Mouse (Mus musculus) CH12.LX (cell line): Measurements from ENCODE around the gene Serpinb1c. TPM values are rescaled to one million over a fixed set of nuclear protein-coding genes. Genes with fewer than 3 reads are reported as not detected.
"Not testable (repeated sequence)": the region's sequence is repeated elsewhere in the genome, so short reads cannot be mapped to it uniquely, and the experiment has no call there.

Source experiments
- DNase-seq: peaks from one replicate; pipeline ENCODE4 v3.0.0-alpha.2; 2013; ENCODE audit errors: extremely low read depth
- H3K27ac ChIP-seq: 2 replicates; pipeline ENCODE4 v1.5.1; 2012; ENCODE audit warnings: low read depth, mild to moderate bottlenecking, control low read depth, moderate library complexity; ENCODE audit not compliant: insufficient read depth
- H3K27me3 ChIP-seq: replicated peaks from 2 replicates; pipeline ENCODE3; 2012; ENCODE audit warnings: inconsistent platforms
- H3K36me3 ChIP-seq, 2 experiments: replicated peaks in 1 of 2; 2 replicates each; pipeline versions ENCODE3 to v1.6.1; 2012; ENCODE audit warnings: inconsistent platforms in 1 of 2, low read length in 1 of 2, mild to moderate bottlenecking in 1 of 2, mixed read lengths in 1 of 2, moderate library complexity in 1 of 2; ENCODE audit not compliant: control insufficient read depth in 1 of 2, insufficient read depth in 1 of 2
- H3K4me1 ChIP-seq, 2 experiments: 2 replicates each; pipeline ENCODE4 v1.6.1; 2012; ENCODE audit warnings: inconsistent platforms in 1 of 2, moderate library complexity in 1 of 2; ENCODE audit not compliant: insufficient read depth in 2 of 2, control insufficient read depth in 1 of 2
- H3K4me2 ChIP-seq: 2 replicates; pipeline ENCODE4 v1.6.1; 2012; ENCODE audit warnings: low read depth, mild to moderate bottlenecking, control low read depth; ENCODE audit not compliant: poor library complexity, insufficient read depth, severe bottlenecking
- H3K4me3 ChIP-seq, 3 experiments: fragments of 150-350 bp in 1 of 3; sonication (generic) in 1 of 3; replicated peaks in 1 of 3; 2 replicates each; pipeline versions ENCODE3 to v1.5.1; 2011 to 2012; ENCODE audit warnings: low read depth in 2 of 3, low read length in 2 of 3, mild to moderate bottlenecking in 2 of 3, moderate library complexity in 2 of 3, control low read depth in 1 of 3, improper control_type of control experiment in 1 of 3, inconsistent platforms in 1 of 3, mixed read lengths in 1 of 3; ENCODE audit not compliant: poor library complexity in 1 of 3
- H3K79me2 ChIP-seq: replicated peaks from 2 replicates; pipeline ENCODE4 v1.6.1; 2012; ENCODE audit warnings: mild to moderate bottlenecking, moderate library complexity; ENCODE audit not compliant: control insufficient read depth, poor library complexity, insufficient read depth, severe bottlenecking; ENCODE audit errors: extremely low read depth
- H3K9ac ChIP-seq: 2 replicates; pipeline ENCODE4 v1.6.1; 2012; ENCODE audit warnings: low read depth, mild to moderate bottlenecking, control low read depth, moderate library complexity; ENCODE audit not compliant: insufficient read depth
- H3K9me3 ChIP-seq: replicated peaks from 2 replicates; pipeline ENCODE3; 2012; ENCODE audit warnings: low read length, inconsistent platforms, mixed read lengths
- CHD1 ChIP-seq: IDR thresholded peaks from 2 replicates; pipeline ENCODE4 v1.6.1; 2012; ENCODE audit warnings: low read depth, low read length, improper control_type of control experiment, inconsistent platforms
- CTCF ChIP-seq, 2 experiments: IDR thresholded peaks in 1 of 2; conservative IDR thresholded peaks in 1 of 2; 2 replicates each; pipeline ENCODE4 v1.5.1; 2011 to 2012; ENCODE audit warnings: low read depth in 2 of 2, low read length in 2 of 2, improper control_type of control experiment in 1 of 2, inconsistent platforms in 1 of 2, mild to moderate bottlenecking in 1 of 2, moderate library complexity in 1 of 2
- ELF1 ChIP-seq: IDR thresholded peaks from 2 replicates; pipeline ENCODE4 v1.6.1; 2014; ENCODE audit warnings: low read depth, mild to moderate bottlenecking, inconsistent platforms, low read length, improper control_type of control experiment
- ETS1 ChIP-seq: conservative IDR thresholded peaks from 2 replicates; pipeline ENCODE4 v1.6.1; 2012; ENCODE audit warnings: low read depth, mild to moderate bottlenecking, inconsistent platforms, low read length, improper control_type of control experiment, moderate library complexity
- HCFC1 ChIP-seq: IDR thresholded peaks from 2 replicates; pipeline ENCODE4 v1.6.1; 2012; ENCODE audit warnings: low read depth, mild to moderate bottlenecking, inconsistent platforms, low read length, improper control_type of control experiment
- IRF4 ChIP-seq: IDR thresholded peaks from 2 replicates; pipeline ENCODE4 v1.6.1; 2014; ENCODE audit warnings: low read depth, mild to moderate bottlenecking, inconsistent platforms, low read length, improper control_type of control experiment
- KAT2A ChIP-seq: IDR thresholded peaks from 2 replicates; pipeline ENCODE4 v1.6.1; 2012; ENCODE audit warnings: low read length, improper control_type of control experiment, inconsistent platforms; ENCODE audit not compliant: insufficient replicate concordance
- MAFK ChIP-seq: IDR thresholded peaks from 2 replicates; pipeline ENCODE4 v1.6.1; 2011; ENCODE audit warnings: low read length, improper control_type of control experiment; ENCODE audit not compliant: insufficient replicate concordance
- MAX ChIP-seq: IDR thresholded peaks from 2 replicates; pipeline ENCODE4 v1.6.1; 2011; ENCODE audit warnings: low read length, improper control_type of control experiment
- MXI1 ChIP-seq: IDR thresholded peaks from 2 replicates; pipeline ENCODE4 v1.6.1; 2011; ENCODE audit warnings: mild to moderate bottlenecking, low read depth, low read length, improper control_type of control experiment
- NELFE ChIP-seq: IDR thresholded peaks from 2 replicates; pipeline ENCODE4 v1.6.1; 2011; ENCODE audit warnings: low read depth, low read length, improper control_type of control experiment
- POLR2A ChIP-seq: IDR thresholded peaks from 2 replicates; pipeline ENCODE4 v1.6.1; 2011; ENCODE audit warnings: low read depth, mild to moderate bottlenecking, improper control_type of control experiment, low read length
- POLR2AphosphoS2 ChIP-seq: IDR thresholded peaks from 2 replicates; pipeline ENCODE4 v1.6.1; 2011; ENCODE audit warnings: low read depth, low read length, improper control_type of control experiment
- RAD21 ChIP-seq: IDR thresholded peaks from 2 replicates; pipeline ENCODE4 v1.6.1; 2011; ENCODE audit warnings: low read depth, mild to moderate bottlenecking, low read length, improper control_type of control experiment, moderate library complexity
- RCOR1 ChIP-seq: conservative IDR thresholded peaks from 2 replicates; pipeline ENCODE4 v1.6.1; 2012; ENCODE audit warnings: low read depth, mild to moderate bottlenecking, inconsistent platforms, low read length, improper control_type of control experiment
- TBP ChIP-seq: conservative IDR thresholded peaks from 2 replicates; pipeline ENCODE4 v1.6.1; 2011; ENCODE audit warnings: low read depth, low read length, improper control_type of control experiment
- TCF12 ChIP-seq: IDR thresholded peaks from 2 replicates; pipeline ENCODE4 v1.6.1; 2014; ENCODE audit warnings: low read depth, mild to moderate bottlenecking, inconsistent platforms, low read length, improper control_type of control experiment
- USF1 ChIP-seq: IDR thresholded peaks from 2 replicates; pipeline ENCODE4 v1.6.1; 2014; ENCODE audit warnings: low read depth, mild to moderate bottlenecking, inconsistent platforms, low read length, improper control_type of control experiment
- USF2 ChIP-seq: conservative IDR thresholded peaks from 2 replicates; pipeline ENCODE4 v1.6.1; 2011; ENCODE audit warnings: low read depth, low read length, improper control_type of control experiment
- ZKSCAN1 ChIP-seq: IDR thresholded peaks from 2 replicates; pipeline ENCODE4 v1.6.1; 2012; ENCODE audit warnings: low read depth, inconsistent platforms, low read length, improper control_type of control experiment, borderline replicate concordance
- ZNF384 ChIP-seq: IDR thresholded peaks from 2 replicates; pipeline ENCODE4 v1.6.1; 2012; ENCODE audit warnings: low read depth, low read length, improper control_type of control experiment, inconsistent platforms
- dilution Hi-C: fragments of 300-500 bp; cut with MboI; formaldehyde crosslinking; loops from 2 replicates; pipeline ENCODE4 v1.14.3; 2020; ENCODE audit warnings: low sequenced_read_pairs; ENCODE audit not compliant: extremely low pct_unique_long_range_greater_than_20kb, extremely low pct_ligation_motif_present
- in situ Hi-C: fragments of 300-500 bp; cut with MboI; formaldehyde crosslinking; loops from 3 replicates; pipeline ENCODE4 v1.14.3; 2019; ENCODE audit warnings: low sequenced_read_pairs, low pct_ligation_motif_present, low pct_unique_long_range_greater_than_20kb, mixed read lengths
- polyA plus RNA-seq: library from polyadenylated mRNA; unstranded; fragments of >175 nt; gene quantifications from 2 replicates; pipeline ENCODE4 v1.2.1, GENCODE M21; 2012; ENCODE audit warnings: low read depth; ENCODE audit not compliant: insufficient read length
- total RNA-seq, 2 experiments: library from RNA; depleted of rRNA; stranded (reverse); fragments of 300-350 nt in 1 of 2; fragments of >200 nt in 1 of 2; gene quantifications; 2 replicates each; pipeline ENCODE4 v1.2.3; 2012 to 2014

Gene Serpinb1c
- total and polyA plus RNA-seq, 3 experiments: 0.27 TPM; not detected in 2

DNA sequence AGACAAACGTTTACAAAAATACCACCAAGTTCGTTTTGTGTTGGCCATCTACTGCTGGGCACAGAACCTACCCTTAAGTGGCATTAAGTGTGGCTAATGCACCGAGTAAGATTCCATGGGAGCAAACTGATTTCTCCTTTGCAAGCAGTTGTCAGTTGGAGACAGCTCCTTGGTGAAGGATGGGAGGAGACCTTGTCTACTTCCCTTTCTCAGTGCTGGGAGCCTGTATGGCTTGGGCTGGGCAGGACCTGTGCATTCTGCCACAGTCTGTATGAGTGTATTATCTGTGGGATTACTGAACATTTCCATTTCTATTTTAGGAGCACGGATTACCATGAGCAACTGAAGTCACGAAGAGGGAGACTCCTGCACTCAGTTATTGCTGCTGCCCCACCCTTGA, 29.2 kb downstream of the Serpinb1c start:
- no peak overlapping the region for H3K4me2 ChIP-seq
- in situ Hi-C loops (loop anchor here (25.0 kb wide), 1 partner anchor 1043 kb away; the partner anchor contains the start of gene Serpinb6c), dilution Hi-C loops (no loop called here)
- H3K79me2 ChIP-seq: no peaks in the 10 kb centered on the region
- H3K36me3 ChIP-seq: no peaks in the 10 kb centered on the region
- H3K27me3 ChIP-seq: no peaks in the 10 kb centered on the region
- no peak overlapping the region for H3K9ac ChIP-seq
- H3K4me3 ChIP-seq: no peak overlapping the region
- DNase-seq: no peak
- no peak overlapping the region for H3K27ac ChIP-seq
- TF ChIP-seq ELF1 (no peak), MXI1 (no peak), IRF4 (no peak)
- H3K9me3 ChIP-seq: no peaks in the 10 kb centered on the region
- H3K4me1 ChIP-seq: peaks cover 3 to 25% of the 10 kb centered on the region in 2 experiments

DNA sequence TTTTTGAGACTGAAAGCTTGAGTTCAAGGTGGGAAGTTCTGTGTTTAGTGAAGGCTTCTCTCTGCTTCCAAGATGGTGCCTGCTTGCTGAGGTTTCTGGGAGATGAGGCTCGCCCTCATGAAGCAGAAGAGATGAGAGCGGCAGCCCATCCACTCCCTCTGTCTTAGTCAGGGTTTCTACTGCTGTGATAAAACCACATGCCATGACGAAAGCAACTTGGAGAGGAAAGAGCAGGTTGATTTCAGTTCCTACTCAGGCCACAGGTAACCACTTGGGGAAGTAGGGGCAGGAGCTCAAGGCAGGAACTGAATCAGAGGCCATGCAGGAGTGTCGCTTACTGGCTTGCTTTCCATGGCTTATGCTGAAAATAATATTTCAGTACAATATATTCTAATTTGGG, 29.8 kb downstream of the Serpinb1c start:
- H3K79me2 ChIP-seq, H3K27ac ChIP-seq, H3K9ac ChIP-seq, dilution Hi-C loops, H3K9me3 ChIP-seq, H3K4me3 ChIP-seq, H3K27me3 ChIP-seq, H3K36me3 ChIP-seq: not testable (repeated sequence)
- H3K4me2 ChIP-seq: peak overlapping the region; percentile 50
- peak; percentile 39 for DNase-seq
- peaks cover 6 to 31% of the 10 kb centered on the region in 2 experiments for H3K4me1 ChIP-seq
- in situ Hi-C loops: loop anchor here (25.0 kb wide), 1 partner anchor 1044 kb away; the partner anchor contains the start of gene Serpinb6c

DNA sequence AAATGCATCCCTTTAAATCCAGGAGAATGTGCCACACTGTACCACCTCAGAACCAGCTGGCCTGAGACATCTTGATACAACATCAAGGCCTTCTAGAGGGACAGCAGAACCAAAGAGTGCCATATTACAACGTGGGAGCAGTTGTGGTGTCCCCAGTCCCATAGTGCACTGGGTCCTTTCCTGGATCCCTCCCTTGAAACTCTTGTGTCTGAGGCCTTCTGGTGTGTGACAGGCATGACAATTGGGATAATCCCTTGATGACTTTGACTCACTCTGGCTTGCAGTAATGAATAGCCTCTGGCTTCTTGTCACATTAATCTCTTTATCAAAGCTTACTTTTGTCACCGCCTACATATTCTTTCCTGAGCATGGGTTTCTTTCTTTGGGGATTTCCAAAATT, 31.0 kb downstream of the Serpinb1c start:
- Histone ChIP-seq H3K4me1 (peaks cover 9 to 42% of the 10 kb centered on the region in 2 experiments), H3K4me3 (no peak overlapping the region), H3K9me3 (no peaks in the 10 kb centered on the region), H3K9ac (no peak overlapping the region), H3K79me2 (no peaks in the 10 kb centered on the region), H3K27me3 (no peaks in the 10 kb centered on the region), H3K27ac (no peak overlapping the region), H3K36me3 (no peaks in the 10 kb centered on the region), H3K4me2 (no peak overlapping the region)
- DNase-seq: no peak
- in situ Hi-C loops (loop anchor here (25.0 kb wide), 1 partner anchor 1045 kb away; the partner anchor contains the start of gene Serpinb6c), dilution Hi-C loops (no loop called here)
- TF ChIP-seq TBP (no peak), USF2 (no peak), TCF12 (no peak), ETS1 (no peak), USF1 (no peak), HCFC1 (no peak), MAFK (no peak), POLR2AphosphoS2 (no peak), POLR2A (no peak), KAT2A (no peak), MAX (no peak), ZNF384 (no peak), RAD21 (no peak), ZKSCAN1 (no peak), CHD1 (no peak), CTCF (conservative IDR thresholded peaks at IDR 0.05 in 1 of 2, IDR thresholded peaks at IDR 0.05 in 1 of 2; ENCODE audit: low read depth in 2 of 2, low read length in 2 of 2) (no peak), NELFE (no peak), RCOR1 (no peak), ELF1 (no peak)
